Mouse (Mus musculus) olfactory bulb, adult 2 months (tissue): Measurements from ENCODE around the gene Nfu1.

Source experiments
- CTCF ChIP-seq: fragments of 200-500 bp; IDR thresholded peaks from 2 replicates; pipeline ENCODE4 v1.5.1; 2012; ENCODE audit warnings: low read depth, mild to moderate bottlenecking, low read length, moderate library complexity; ENCODE audit not compliant: insufficient read depth
- POLR2A ChIP-seq: fragments of 200-500 bp; IDR thresholded peaks from 2 replicates; pipeline ENCODE4 v1.6.1; 2012; ENCODE audit warnings: mild to moderate bottlenecking, low read depth, low read length, moderate library complexity; ENCODE audit not compliant: insufficient read depth

DNA sequence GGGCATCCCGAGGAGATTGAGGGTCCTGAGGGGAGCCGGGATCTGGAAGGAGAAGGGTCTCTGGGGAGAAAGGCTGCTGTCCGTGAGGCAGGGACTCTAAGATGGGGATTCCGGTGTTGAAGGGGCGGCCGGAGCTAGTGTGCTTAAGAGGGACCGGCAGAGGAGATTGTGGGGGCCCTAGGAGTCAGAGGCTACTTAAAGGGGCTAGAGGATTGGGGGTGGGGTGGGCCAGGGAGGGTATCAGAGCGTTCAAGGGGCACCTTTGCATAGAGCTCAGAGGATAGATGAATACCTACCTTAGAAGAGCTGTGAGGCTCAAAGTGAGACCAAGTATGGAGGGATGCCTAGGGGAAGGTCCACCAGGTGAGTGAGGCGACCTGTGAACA is 34.1 kb downstream of the Nfu1 start:
- TF ChIP-seq CTCF (no peak), POLR2A (no peak)
